Mouse (Mus musculus): ENCODE results near the gene Hist1h2be. TPM values are rescaled to one million over a fixed set of nuclear protein-coding genes. Genes with fewer than 3 reads are reported as not detected.
"Not testable (repeated sequence)": the region's sequence is repeated elsewhere in the genome, so short reads cannot be mapped to it uniquely, and the experiment has no call there.

The Hist1h2be gene
- polyA plus RNA-seq, 1 experiment from 2014 or later: 3.6 TPM

DNA sequence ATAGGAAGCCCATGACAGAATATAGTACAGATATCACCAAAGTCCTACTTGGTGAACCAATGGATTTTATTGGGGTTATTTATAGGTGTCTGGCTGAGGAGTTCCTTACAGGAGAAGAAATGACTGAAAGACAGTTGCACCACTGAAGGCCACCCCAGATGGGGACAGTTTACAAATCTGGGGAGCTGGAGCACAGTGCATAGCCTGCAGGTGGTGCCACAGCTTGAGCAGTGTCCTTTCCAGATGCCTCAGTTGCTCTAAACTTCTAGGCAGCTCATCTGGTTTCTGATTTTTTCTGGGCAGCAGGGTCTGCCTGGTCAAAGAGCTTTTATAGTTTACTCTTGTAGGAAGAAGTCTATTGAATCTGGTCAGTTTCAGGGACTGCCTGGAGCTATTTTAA is 11.1 kb downstream of the Hist1h2be start:
- no peaks in the 10 kb centered on the region for H3K36me3 ChIP-seq
- no peak overlapping the region for H3K9ac ChIP-seq
- no peak overlapping the region for H3K4me3 ChIP-seq (replicated peaks)
- no peak for ATAC-seq (ENCODE audit: insufficient number of reproducible peaks, low FRiP score, low TSS enrichment, low read depth)
- no peaks in the 10 kb centered on the region for H3K4me1 ChIP-seq
- H3K27ac ChIP-seq (replicated peaks): no peak overlapping the region
- no peaks in the 10 kb centered on the region for H3K9me3 ChIP-seq (replicated peaks)
- no peak overlapping the region for H3K4me2 ChIP-seq (replicated peaks)
- H3K27me3 ChIP-seq: no peaks in the 10 kb centered on the region

DNA sequence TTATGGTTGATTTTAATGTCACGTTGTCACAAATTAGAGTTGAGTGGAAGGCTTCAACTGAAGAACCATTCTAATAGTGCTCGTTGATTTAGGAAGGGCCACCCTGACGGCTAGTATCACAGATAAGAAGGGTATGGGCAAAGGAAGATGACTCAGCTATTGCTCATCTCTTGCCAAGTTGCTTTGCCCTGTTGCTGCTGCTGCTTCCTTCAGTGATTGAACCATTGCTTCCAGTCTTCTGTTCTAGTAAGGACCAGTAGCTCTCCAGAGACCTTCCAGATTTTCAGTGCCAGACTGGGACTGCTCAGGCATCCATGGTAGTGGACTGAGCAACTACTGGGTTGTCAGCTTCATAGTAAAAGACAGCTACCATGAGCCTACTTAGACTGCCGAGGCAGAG is 11.7 kb downstream of the Hist1h2be start:
- Histone ChIP-seq H3K9me3 (replicated peaks) (no peaks in the 10 kb centered on the region), H3K9ac (no peak overlapping the region), H3K4me2 (replicated peaks) (no peak overlapping the region), H3K4me3 (replicated peaks) (no peak overlapping the region), H3K36me3 (no peaks in the 10 kb centered on the region), H3K4me1 (no peaks in the 10 kb centered on the region), H3K27me3 (no peaks in the 10 kb centered on the region), H3K27ac (replicated peaks) (no peak overlapping the region)
- WGBS: 84% methylated on average over 4 of the region's 4 CpGs
- no peak for ATAC-seq (ENCODE audit: insufficient number of reproducible peaks, low FRiP score, low TSS enrichment, low read depth)

DNA sequence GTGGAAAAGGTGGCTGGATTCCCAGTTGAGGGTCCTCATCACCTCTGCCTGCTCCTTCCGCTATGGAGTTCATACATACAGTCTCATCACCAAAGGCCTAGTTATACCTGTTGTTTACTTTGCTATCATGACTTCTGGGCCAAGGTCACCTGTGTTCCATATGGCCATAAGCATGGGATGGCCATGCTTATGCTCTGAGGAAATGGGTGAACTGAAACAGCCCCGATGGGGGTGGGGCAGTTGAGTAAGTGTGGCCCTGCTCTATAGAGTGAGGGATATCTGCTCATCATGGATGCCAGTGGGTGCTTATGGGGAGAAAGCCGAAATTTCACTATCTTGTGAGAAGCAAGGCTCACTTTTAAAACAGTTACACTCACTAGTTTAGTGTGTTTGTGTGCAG is 15.9 kb downstream of the Hist1h2be start:
- Histone ChIP-seq H3K4me3 (replicated peaks) (no peak overlapping the region), H3K27ac (replicated peaks) (no peak overlapping the region), H3K9ac (no peak overlapping the region), H3K4me1 (no peaks in the 10 kb centered on the region), H3K9me3 (replicated peaks) (no peaks in the 10 kb centered on the region), H3K27me3 (no peaks in the 10 kb centered on the region), H3K4me2 (replicated peaks) (no peak overlapping the region), H3K36me3 (no peaks in the 10 kb centered on the region)
- no peak for ATAC-seq (ENCODE audit: insufficient number of reproducible peaks, low FRiP score, low TSS enrichment, low read depth)
- 90% methylated on average over 3 of the region's 3 CpGs for WGBS

GRCm38 (mm10) chr13:23604452-23604851 is 16.5 kb downstream of the Hist1h2be start:
- Histone ChIP-seq H3K9ac (no peak overlapping the region), H3K4me2 (replicated peaks) (no peak overlapping the region), H3K4me3 (replicated peaks) (no peak overlapping the region), H3K27ac (replicated peaks) (no peak overlapping the region), H3K36me3 (no peaks in the 10 kb centered on the region), H3K4me1 (no peaks in the 10 kb centered on the region), H3K27me3 (no peaks in the 10 kb centered on the region), H3K9me3 (replicated peaks) (no peaks in the 10 kb centered on the region)
- 83% methylated on average over 3 of the region's 3 CpGs for WGBS
- ATAC-seq (ENCODE audit: insufficient number of reproducible peaks, low FRiP score, low TSS enrichment, low read depth): no peak

- ATAC-seq (ENCODE audit: insufficient number of reproducible peaks, low FRiP score, low TSS enrichment, low read depth): no peak
Observed at GRCm38 (mm10) chr13:23603182-23603699, 17.7 kb downstream of the Hist1h2be start.

DNA sequence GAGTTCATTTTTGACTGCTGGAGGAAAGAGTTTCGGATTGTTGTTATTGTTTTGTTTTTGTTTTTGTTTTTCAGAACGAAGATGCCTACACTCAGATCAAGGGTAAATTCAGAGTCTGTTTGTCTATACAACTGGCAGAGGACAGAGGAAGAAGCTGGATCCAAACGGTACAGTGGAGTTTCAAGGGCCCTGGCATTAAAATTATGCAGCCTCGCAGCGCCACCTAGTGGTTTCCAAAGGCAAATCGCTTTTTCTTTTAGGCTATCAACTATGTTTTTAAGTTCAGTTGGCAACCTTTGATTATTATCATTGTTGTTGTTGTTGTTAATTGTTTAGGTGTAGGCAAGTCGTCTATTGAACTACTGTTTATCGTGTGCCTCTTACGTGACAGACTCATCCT is 23.0 kb downstream of the Hist1h2be start:
- WGBS: 6% methylated on average over 9 of the region's 9 CpGs
- H3K4me2 ChIP-seq (replicated peaks): no peak overlapping the region

More at GRCm38 (mm10) chr13:23603182-23603699, 17.7 kb downstream of the Hist1h2be start:
- H3K9ac ChIP-seq: no peak overlapping the region
- H3K36me3 ChIP-seq: no peaks in the 10 kb centered on the region
- no peaks in the 10 kb centered on the region for H3K4me1 ChIP-seq
- no peaks in the 10 kb centered on the region for H3K9me3 ChIP-seq (replicated peaks)
- H3K27me3 ChIP-seq: no peaks in the 10 kb centered on the region
- H3K27ac ChIP-seq (replicated peaks): no peak overlapping the region
- no peak overlapping the region for H3K4me2 ChIP-seq (replicated peaks)
- H3K4me3 ChIP-seq (replicated peaks): no peak overlapping the region
- WGBS: 74% methylated on average over 7 of the region's 7 CpGs

DNA sequence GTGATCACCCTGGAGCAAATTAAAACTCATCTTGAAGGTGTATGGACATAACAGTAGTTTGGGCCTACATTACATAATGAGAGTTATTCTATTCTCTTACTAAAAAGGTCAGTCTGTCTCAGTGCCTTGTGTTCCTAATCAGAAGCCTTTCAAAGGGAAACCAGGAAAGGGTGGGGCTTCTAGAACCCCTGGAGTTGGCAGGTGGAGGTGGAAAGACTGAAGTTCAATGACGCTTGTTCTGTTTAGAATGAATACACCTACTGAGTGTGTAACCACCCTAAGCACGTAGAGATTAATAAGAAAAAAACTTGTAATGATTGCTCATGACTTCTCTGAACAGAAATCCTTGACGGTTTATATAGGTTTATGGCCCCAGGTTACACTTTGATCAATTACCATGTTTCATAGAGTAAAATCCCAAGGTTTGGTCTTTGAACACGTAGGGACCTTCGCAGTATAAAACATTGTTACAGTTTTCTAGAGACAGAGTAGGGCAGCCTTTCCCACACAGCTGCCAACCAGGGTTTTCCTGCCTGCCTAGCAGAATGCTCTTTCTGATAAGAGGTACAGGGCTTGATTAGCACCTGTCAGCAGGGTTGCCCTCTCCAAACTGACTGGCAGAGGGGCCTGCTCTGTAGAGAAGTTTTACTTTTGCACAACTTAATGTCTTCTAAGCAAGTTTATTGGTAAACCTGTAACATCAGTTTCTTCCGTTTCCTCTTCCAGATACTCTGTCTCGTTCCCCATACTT is 25.1 kb downstream of the Hist1h2be start:
- ATAC-seq (ENCODE audit: insufficient number of reproducible peaks, low FRiP score, low TSS enrichment, low read depth): no peak
- WGBS: 75% methylated on average over 7 of the region's 7 CpGs

More for the DNA sequence above, 23.0 kb downstream of the Hist1h2be start:
- Histone ChIP-seq H3K27ac (replicated peaks) (no peak overlapping the region), H3K36me3 (no peaks in the 10 kb centered on the region), H3K27me3 (no peaks in the 10 kb centered on the region), H3K9ac (no peak overlapping the region), H3K9me3 (replicated peaks) (no peaks in the 10 kb centered on the region), H3K4me1 (no peaks in the 10 kb centered on the region), H3K4me3 (replicated peaks) (no peak overlapping the region)
- ATAC-seq (ENCODE audit: insufficient number of reproducible peaks, low FRiP score, low TSS enrichment, low read depth): no peak

DNA sequence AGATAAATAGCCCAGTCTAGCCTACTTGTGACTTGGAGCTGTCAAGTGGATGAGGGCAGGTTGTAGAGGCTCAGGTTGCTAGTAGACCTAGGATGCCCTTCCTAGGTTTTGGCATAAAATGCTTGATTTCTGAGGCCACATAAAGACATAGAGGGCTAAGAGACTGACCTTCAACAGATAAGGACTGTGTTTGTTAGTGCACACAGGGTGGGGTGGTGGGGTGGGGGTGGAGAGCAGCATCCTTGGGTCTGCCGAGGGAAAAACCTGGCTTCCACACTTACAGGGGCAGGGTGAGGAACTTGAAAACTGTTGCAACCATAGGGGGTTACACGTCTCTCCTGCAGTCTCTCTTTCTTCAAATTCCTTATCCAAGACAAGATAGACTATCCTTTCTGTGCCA is 25.7 kb downstream of the Hist1h2be start:
- Histone ChIP-seq H3K36me3 (no peaks in the 10 kb centered on the region), H3K4me3 (replicated peaks) (no peak overlapping the region), H3K27me3 (no peaks in the 10 kb centered on the region), H3K4me1 (no peaks in the 10 kb centered on the region), H3K9ac (no peak overlapping the region), H3K9me3 (replicated peaks) (no peaks in the 10 kb centered on the region), H3K27ac (replicated peaks) (no peak overlapping the region), H3K4me2 (replicated peaks) (no peak overlapping the region)
- ATAC-seq (ENCODE audit: insufficient number of reproducible peaks, low FRiP score, low TSS enrichment, low read depth): no peak
- 78% methylated on average over 2 of the region's 2 CpGs for WGBS

More for the DNA sequence above, 25.1 kb downstream of the Hist1h2be start:
- no peak overlapping the region for H3K4me2 ChIP-seq (replicated peaks)
- H3K9ac ChIP-seq: no peak overlapping the region
- no peak overlapping the region for H3K27ac ChIP-seq (replicated peaks)
- no peaks in the 10 kb centered on the region for H3K9me3 ChIP-seq (replicated peaks)
- H3K36me3 ChIP-seq: no peaks in the 10 kb centered on the region
- no peaks in the 10 kb centered on the region for H3K27me3 ChIP-seq
- no peaks in the 10 kb centered on the region for H3K4me1 ChIP-seq
- H3K4me3 ChIP-seq (replicated peaks): no peak overlapping the region

- ATAC-seq (ENCODE audit: insufficient number of reproducible peaks, low FRiP score, low TSS enrichment, low read depth): no peak
- H3K4me1 ChIP-seq: no peaks in the 10 kb centered on the region
- no peak overlapping the region for H3K4me3 ChIP-seq (replicated peaks)
- H3K27me3 ChIP-seq: no peaks in the 10 kb centered on the region
- no peaks in the 10 kb centered on the region for H3K9me3 ChIP-seq (replicated peaks)
- no peak overlapping the region for H3K9ac ChIP-seq
- no peak overlapping the region for H3K4me2 ChIP-seq (replicated peaks)
- H3K36me3 ChIP-seq: no peaks in the 10 kb centered on the region
- WGBS: 64% methylated on average over 5 of the region's 5 CpGs
- H3K27ac ChIP-seq (replicated peaks): no peak overlapping the region; the same call in 1 of the 2 replicates
Observed at GRCm38 (mm10) chr13:23593051-23593770, 27.7 kb downstream of the Hist1h2be start.

- H3K4me1 ChIP-seq: no peaks in the 10 kb centered on the region
- H3K27ac ChIP-seq (replicated peaks): no peak overlapping the region
- H3K36me3 ChIP-seq: no peaks in the 10 kb centered on the region
- no peak overlapping the region for H3K4me2 ChIP-seq (replicated peaks)
- no peak overlapping the region for H3K9ac ChIP-seq
- no peaks in the 10 kb centered on the region for H3K9me3 ChIP-seq (replicated peaks)
- no peak for ATAC-seq (ENCODE audit: insufficient number of reproducible peaks, low FRiP score, low TSS enrichment, low read depth)
- H3K27me3 ChIP-seq: no peaks in the 10 kb centered on the region
- 71% methylated on average over 7 of the region's 7 CpGs for WGBS
- H3K4me3 ChIP-seq (replicated peaks): no peak overlapping the region
Observed at GRCm38 (mm10) chr13:23592614-23593013, 28.3 kb downstream of the Hist1h2be start.

GRCm38 (mm10) chr13:23591886-23592285 is 29.0 kb downstream of the Hist1h2be start:
- ATAC-seq (ENCODE audit: insufficient number of reproducible peaks, low FRiP score, low TSS enrichment, low read depth); H3K27ac ChIP-seq (replicated peaks); H3K9me3 ChIP-seq (replicated peaks); H3K4me2 ChIP-seq (replicated peaks); H3K9ac ChIP-seq; H3K27me3 ChIP-seq; H3K4me3 ChIP-seq (replicated peaks); H3K4me1 ChIP-seq; H3K36me3 ChIP-seq: not testable (repeated sequence)
- 82% methylated on average over 7 of the region's 7 CpGs for WGBS

Measured in embryonic facial prominence, embryonic 15.5 days (tissue).